8 mouse cellular contexts compared by ENCODE assay signal in the genomic region with DNA sequence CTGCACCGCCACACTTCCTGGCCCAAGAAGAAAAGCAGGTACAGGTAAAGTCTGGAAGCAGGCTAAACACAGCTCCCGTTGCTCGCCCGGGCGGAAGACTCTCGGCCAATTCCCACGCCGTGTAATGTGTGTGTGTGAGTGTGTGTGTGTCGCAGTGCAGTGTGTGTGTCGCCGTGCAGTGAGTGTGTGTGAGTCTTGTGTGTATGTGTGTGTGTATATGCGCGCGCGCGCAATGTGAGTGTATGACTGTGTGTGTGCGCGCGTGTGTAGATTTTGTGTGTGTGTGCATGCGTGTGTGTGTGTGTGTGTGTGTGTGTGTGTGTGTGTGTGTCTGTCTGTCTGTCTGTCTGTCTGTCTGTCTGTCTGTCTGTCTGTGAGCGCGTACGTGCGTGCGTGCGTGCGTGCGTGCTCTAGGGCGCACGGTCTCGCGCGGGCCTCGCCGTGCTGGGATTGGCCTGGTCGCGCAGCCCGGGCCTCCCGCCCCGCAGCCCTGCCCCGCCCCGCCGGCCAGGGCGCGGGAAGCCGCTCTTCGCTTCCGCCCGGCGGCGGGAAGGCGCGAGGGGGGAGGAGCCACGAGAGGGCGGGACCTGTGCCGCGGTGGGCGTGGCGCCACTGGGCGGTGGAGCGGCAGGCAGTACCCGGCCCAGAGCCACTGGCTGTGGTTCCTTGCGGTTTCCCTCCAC.
DNase-seq lines count a peak whose midpoint lies in the region; ATAC-seq and TF ChIP-seq lines count a peak whose summit lies in the region.

No protein-coding gene starts in this region.

- peak; percentile 96 for DNase-seq in A20 (ENCODE audit: low read depth, low spot score)
- DNase-seq in brain, embryonic 14.5 days (ENCODE audit: low read depth): peak; percentile 98
- DNase-seq in kidney, postnatal 0 days (ENCODE audit: low spot score): peak; percentile 91
- peak; percentile 94 for DNase-seq in neural tube, embryonic 10.5 days (ENCODE audit: extremely low spot score, low spot score)

- WGBS in heart, embryonic 12.5 days: under 1% methylated on average over 61 of the region's 63 CpGs
- under 1% methylated on average over 46 of the region's 63 CpGs for WGBS in kidney, postnatal 0 days
- under 1% methylated on average over 58 of the region's 63 CpGs for WGBS in liver, embryonic 12.5 days (ENCODE audit: insufficient replicate concordance)
- WGBS in stomach, embryonic 15.5 days: under 1% methylated on average over 63 of the region's 63 CpGs

- TF ChIP-seq POLR2A in brain, embryonic 14.5 days (IDR thresholded peaks at IDR 0.05; ENCODE audit: borderline replicate concordance, extremely low read depth, insufficient read depth, insufficient read length, poor library complexity, severe bottlenecking): peak; percentile 67
- TF ChIP-seq POLR2A in embryonic fibroblast, embryonic 13.5 days (IDR thresholded peaks at IDR 0.05; ENCODE audit: low read depth, low read length): peak; percentile 60

- peak overlapping the region; percentile 93 for H3K4me2 ChIP-seq in heart, embryonic 12.5 days
- peak overlapping the region; percentile 76 for H3K4me2 ChIP-seq in kidney, postnatal 0 days (ENCODE audit: low read length)
- H3K4me2 ChIP-seq in liver, embryonic 12.5 days: peak overlapping the region; percentile 83
- peak overlapping the region; percentile 73 for H3K4me2 ChIP-seq in stomach, embryonic 15.5 days

- no peak for TF ChIP-seq CTCF in brain, embryonic 14.5 days (IDR thresholded peaks at IDR 0.05; ENCODE audit: borderline replicate concordance, extremely low read depth, insufficient read depth, insufficient read length)
- no peak for TF ChIP-seq CTCF in embryonic fibroblast, embryonic 13.5 days (IDR thresholded peaks at IDR 0.05; ENCODE audit: borderline replicate concordance, insufficient read depth, low read length)
- TF ChIP-seq CTCF in kidney, postnatal 0 days (IDR thresholded peaks at IDR 0.05; ENCODE audit: low read depth): peak; percentile 24; the same call in 1 of the 2 replicates

- no peaks in the 10 kb centered on the region for H3K27me3 ChIP-seq in heart, embryonic 12.5 days (replicated peaks)
- H3K27me3 ChIP-seq in kidney, postnatal 0 days (ENCODE audit: insufficient read depth, low read length): no peaks in the 10 kb centered on the region
- peaks cover 62% of the 10 kb centered on the region for H3K27me3 ChIP-seq in liver, embryonic 12.5 days (replicated peaks)
- no peaks in the 10 kb centered on the region for H3K27me3 ChIP-seq in stomach, embryonic 15.5 days (replicated peaks)

- ATAC-seq in heart, embryonic 12.5 days (ENCODE audit: insufficient number of reproducible peaks, low FRiP score): peak; percentile 97
- ATAC-seq in kidney, postnatal 0 days (replicated peaks; ENCODE audit: low FRiP score, low read depth): peak; percentile 98
- ATAC-seq in liver, embryonic 12.5 days: peak; percentile 98
- peak; percentile 98 for ATAC-seq in stomach, embryonic 15.5 days (ENCODE audit: insufficient read depth, low FRiP score, low read depth)

- peaks cover 14% of the 10 kb centered on the region for H3K4me1 ChIP-seq in embryonic fibroblast, embryonic 13.5 days (ENCODE audit: control insufficient read depth, insufficient read depth, low read length)
- peaks cover 46% of the 10 kb centered on the region for H3K4me1 ChIP-seq in heart, embryonic 12.5 days (replicated peaks)
- H3K4me1 ChIP-seq in kidney, postnatal 0 days (replicated peaks; ENCODE audit: insufficient read depth, low read length): 0 out of 2 replicates have a peak, but pooled peaks cover 6% of the 10 kb centered on the region
- peaks cover 18% of the 10 kb centered on the region for H3K4me1 ChIP-seq in liver, embryonic 12.5 days
- H3K4me1 ChIP-seq in stomach, embryonic 15.5 days: peaks cover 10% of the 10 kb centered on the region; the same call in 1 of the 2 replicates

- H3K27ac ChIP-seq in embryonic fibroblast, embryonic 13.5 days (ENCODE audit: insufficient read depth, low read length): peak overlapping the region; percentile 5; the same call in 1 of the 2 replicates
- H3K27ac ChIP-seq in heart, embryonic 12.5 days (ENCODE audit: poor library complexity, severe bottlenecking): peak overlapping the region; percentile 97
- peak overlapping the region; percentile 84 for H3K27ac ChIP-seq in kidney, postnatal 0 days
- peak overlapping the region; percentile 78 for H3K27ac ChIP-seq in liver, embryonic 12.5 days
- H3K27ac ChIP-seq in stomach, embryonic 15.5 days: peak overlapping the region; percentile 95

- peak overlapping the region; percentile 43 for H3K4me3 ChIP-seq in embryonic fibroblast, embryonic 13.5 days (ENCODE audit: insufficient read depth, low read length)
- H3K4me3 ChIP-seq in heart, embryonic 12.5 days: peak overlapping the region; percentile 52
- peak overlapping the region; percentile 47 for H3K4me3 ChIP-seq in kidney, postnatal 0 days (replicated peaks; ENCODE audit: low read depth, low read length)
- H3K4me3 ChIP-seq in liver, embryonic 12.5 days: peak overlapping the region; percentile 58
- H3K4me3 ChIP-seq in stomach, embryonic 15.5 days (replicated peaks): peak overlapping the region; percentile 50

- no peaks in the 10 kb centered on the region for H3K36me3 ChIP-seq in heart, embryonic 12.5 days
- H3K36me3 ChIP-seq in kidney, postnatal 0 days (ENCODE audit: insufficient read depth, low read length): no peaks in the 10 kb centered on the region
- no peaks in the 10 kb centered on the region for H3K36me3 ChIP-seq in liver, embryonic 12.5 days
- no peaks in the 10 kb centered on the region for H3K36me3 ChIP-seq in stomach, embryonic 15.5 days

- no peaks in the 10 kb centered on the region for H3K9me3 ChIP-seq in heart, embryonic 12.5 days (replicated peaks)
- no peaks in the 10 kb centered on the region for H3K9me3 ChIP-seq in kidney, postnatal 0 days (replicated peaks; ENCODE audit: low read length)
- H3K9me3 ChIP-seq in liver, embryonic 12.5 days (replicated peaks): no peaks in the 10 kb centered on the region
- H3K9me3 ChIP-seq in stomach, embryonic 15.5 days: no peaks in the 10 kb centered on the region

- peak overlapping the region; percentile 89 for H3K9ac ChIP-seq in heart, embryonic 12.5 days
- H3K9ac ChIP-seq in kidney, postnatal 0 days (ENCODE audit: low read depth, low read length): peak overlapping the region; percentile 60
- peak overlapping the region; percentile 59 for H3K9ac ChIP-seq in liver, embryonic 12.5 days
- H3K9ac ChIP-seq in stomach, embryonic 15.5 days: peak overlapping the region; percentile 29; the same call in 1 of the 2 replicates

Comparison
In these comparisons a context has a peak if more than half of its experiments do, and no peak if none do; other contexts are left out.
1. Peak in every context shown above with its lines: DNase-seq, ATAC-seq, H3K4me3 ChIP-seq and H3K27ac ChIP-seq.
2. H3K27ac ChIP-seq: peak in every context shown above with its lines; median percentile 97 in heart, embryonic 12.5 days; 95 in stomach, embryonic 15.5 days; 84 in kidney, postnatal 0 days; 78 in liver, embryonic 12.5 days; 5 in embryonic fibroblast, embryonic 13.5 days.
3. H3K9ac ChIP-seq: peak in every context shown above with its lines; median percentile 89 in heart, embryonic 12.5 days; 60 in kidney, postnatal 0 days; 59 in liver, embryonic 12.5 days; 29 in stomach, embryonic 15.5 days.